Mouse (Mus musculus) lung, postnatal 0 days (tissue): ENCODE measurements around the gene Nup62. TPM values are rescaled to one million over a fixed set of nuclear protein-coding genes. Genes with fewer than 3 reads are reported as not detected.

Experiments used
- ATAC-seq: fragments of 200-750 bp; cut with Nextera tagmentation; 2 replicates; pipeline ENCODE4 v1.8.0; 2017; ENCODE audit warnings: moderate library complexity
- DNase-seq: peaks from one replicate; pipeline ENCODE4 v3.0.0-alpha.2; 2016; ENCODE audit warnings: low spot score
- H3K27ac ChIP-seq: fragments of 300-500 bp; sonication (generic); 2 replicates; pipeline ENCODE4 v1.5.1; 2014; ENCODE audit warnings: antibody characterized with exemption, mild to moderate bottlenecking, low read length, mixed read lengths
- H3K27me3 ChIP-seq: fragments of 300-500 bp; sonication (generic); replicated peaks from 2 replicates; pipeline ENCODE4 v1.6.1; 2014; ENCODE audit warnings: low read length, mixed read lengths; ENCODE audit not compliant: insufficient read depth
- H3K36me3 ChIP-seq: fragments of 300-500 bp; sonication (generic); 2 replicates; pipeline ENCODE4 v1.6.1; 2014; ENCODE audit warnings: low read length, mixed read lengths; ENCODE audit not compliant: insufficient read depth
- H3K4me1 ChIP-seq: fragments of 300-500 bp; sonication (generic); 2 replicates; pipeline ENCODE4 v1.6.1; 2014; ENCODE audit warnings: antibody characterized with exemption, low read depth, low read length, mixed read lengths; ENCODE audit not compliant: insufficient read depth
- H3K4me2 ChIP-seq: fragments of 300-500 bp; sonication (generic); replicated peaks from 2 replicates; pipeline ENCODE4 v1.6.1; 2014; ENCODE audit warnings: low read depth, mild to moderate bottlenecking, low read length, moderate library complexity, mixed read lengths
- H3K4me3 ChIP-seq: fragments of 300-500 bp; sonication (generic); 2 replicates; pipeline ENCODE4 v1.5.1; 2014; ENCODE audit warnings: low read depth, low read length
- H3K9ac ChIP-seq: fragments of 300-500 bp; sonication (generic); replicated peaks from 2 replicates; pipeline ENCODE4 v1.6.1; 2014; ENCODE audit warnings: low read depth, mild to moderate bottlenecking
- H3K9me3 ChIP-seq: fragments of 300-500 bp; sonication (generic); 2 replicates; pipeline ENCODE4 v1.6.1; 2016; ENCODE audit warnings: low read length, mixed read lengths
- CTCF ChIP-seq: IDR thresholded peaks from 2 replicates; pipeline ENCODE4 v1.5.1; 2016; ENCODE audit warnings: antibody characterized with exemption, mild to moderate bottlenecking
- EP300 ChIP-seq: IDR thresholded peaks from 2 replicates; pipeline ENCODE4 v1.6.1; 2016; ENCODE audit warnings: antibody characterized with exemption, mild to moderate bottlenecking, control low read depth
- WGBS: fragments of 180-500 bp; shearing (Covaris S2); extraction: QIAGEN DNeasy Blood & Tissue Kit; methylation state at CpG from one replicate; pipeline ENCODE4 v1.1.7; 2014; 5-methylcytosine and 5-hydroxymethylcytosine counted together
- polyA plus RNA-seq: library from polyadenylated mRNA; unstranded; fragments of >200 nt; fragmentation: Nextera tagmentation; extraction: Ambion mirVana; gene quantifications from 2 replicates; pipeline ENCODE4 v1.2.1, GENCODE M21; 2015

The Nup62 gene
- polyA plus RNA-seq, 1 experiment from 2014 or later, result 23.8 TPM

DNA sequence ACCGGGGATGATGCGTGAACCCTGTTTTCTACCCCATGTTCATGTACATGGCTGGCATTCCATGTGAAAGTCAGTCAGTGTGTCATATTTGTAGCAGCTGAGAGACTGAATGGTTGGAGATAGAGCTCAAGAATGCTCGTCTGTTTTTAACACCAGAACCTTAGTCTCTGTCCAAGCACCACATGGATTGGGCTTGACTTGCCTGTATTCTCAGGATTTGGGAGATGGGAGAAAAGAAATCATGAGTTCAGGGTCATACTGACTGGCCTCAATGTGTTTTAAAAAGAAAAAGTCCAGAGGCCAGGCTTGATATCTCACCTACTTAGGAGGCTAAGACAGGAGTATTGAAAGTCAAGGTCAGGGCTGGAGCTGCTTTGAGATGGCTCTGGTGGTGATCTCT lies 1.6 kb downstream of the Nup62 start:
- Histone ChIP-seq H3K27me3 (no peaks in the 10 kb centered on the region), H3K4me1 (peaks cover 18% of the 10 kb centered on the region; the same call in 1 of the 2 replicates), H3K9ac (peak overlapping the region; percentile 82), H3K27ac (peak overlapping the region; percentile 96; the same call in 1 of the 2 replicates), H3K9me3 (no peaks in the 10 kb centered on the region), H3K36me3 (no peaks in the 10 kb centered on the region), H3K4me2 (peak overlapping the region; percentile 82), H3K4me3 (peak overlapping the region; percentile 90)
- TF ChIP-seq CTCF (no peak), EP300 (no peak)
- DNase-seq (peak; percentile 4), ATAC-seq (no peak)
- 15% methylated on average over 3 of the region's 3 CpGs for WGBS

DNA sequence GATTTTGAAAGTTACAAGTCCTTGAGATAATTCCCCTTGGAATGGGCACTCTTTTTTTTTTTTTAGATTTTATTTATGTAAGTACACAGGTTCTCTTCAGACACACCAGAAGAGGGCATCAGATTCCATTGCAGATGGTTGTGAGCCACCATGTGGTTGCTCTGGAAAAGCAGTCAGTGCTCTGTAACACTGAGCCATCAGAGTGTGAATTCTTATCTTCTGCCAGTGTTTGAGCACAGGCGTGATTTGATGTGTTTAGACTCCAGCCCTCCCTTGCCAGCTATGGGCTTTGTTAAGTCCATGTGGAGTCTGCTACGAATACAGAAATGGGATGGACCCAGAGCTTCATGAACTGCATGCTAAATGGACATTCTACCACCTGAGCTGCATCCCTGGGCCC lies 2.3 kb downstream of the Nup62 start:
- Histone ChIP-seq H3K9me3 (no peaks in the 10 kb centered on the region), H3K4me3 (no peak overlapping the region), H3K4me2 (peak overlapping the region; percentile 82; the same call in 1 of the 2 replicates), H3K9ac (no peak overlapping the region), H3K4me1 (peaks cover 18% of the 10 kb centered on the region; the same call in 1 of the 2 replicates), H3K36me3 (no peaks in the 10 kb centered on the region), H3K27me3 (no peaks in the 10 kb centered on the region), H3K27ac (no peak overlapping the region)
- TF ChIP-seq CTCF (peak; percentile 62), EP300 (no peak)
- ATAC-seq (no peak), DNase-seq (peak; percentile 59)
- 24% methylated on average over 2 of the region's 2 CpGs for WGBS

DNA sequence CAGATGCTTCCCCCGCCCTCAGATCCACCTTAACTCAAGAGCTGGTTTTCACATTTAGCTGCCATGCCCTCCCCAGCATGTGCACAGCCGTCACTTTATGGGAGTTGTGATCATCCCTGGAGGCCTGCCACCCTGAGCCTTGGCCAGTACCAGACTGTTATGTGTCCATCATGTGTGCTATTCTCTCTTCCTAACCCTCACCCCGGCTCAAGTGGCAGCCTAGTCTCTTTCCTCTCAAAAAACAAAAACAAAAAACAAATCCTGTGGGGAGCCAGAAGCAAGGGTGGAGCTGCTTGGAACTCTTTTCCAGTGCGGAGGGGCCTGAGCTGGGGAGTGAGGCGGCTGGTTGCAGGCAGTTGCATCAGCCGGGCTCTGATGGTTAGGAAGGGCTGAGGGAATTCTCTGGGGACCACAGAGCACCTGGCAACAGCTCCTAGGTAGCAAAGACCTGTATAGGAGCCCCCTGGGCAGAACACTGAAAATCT lies 2.9 kb downstream of the Nup62 start:
- Histone ChIP-seq H3K4me3 (no peak overlapping the region; the same call in 1 of the 2 replicates), H3K4me2 (0 out of 2 replicates have a peak overlapping the region, but pooled peaks have one; percentile 17), H3K9me3 (no peaks in the 10 kb centered on the region), H3K4me1 (peaks cover 18% of the 10 kb centered on the region; the same call in 1 of the 2 replicates), H3K9ac (no peak overlapping the region), H3K36me3 (no peaks in the 10 kb centered on the region), H3K27ac (no peak overlapping the region; the same call in 1 of the 2 replicates), H3K27me3 (no peaks in the 10 kb centered on the region)
- ATAC-seq, result no peak
- WGBS, result 35% methylated on average over 6 of the region's 6 CpGs
- TF ChIP-seq CTCF (no peak), EP300 (no peak)
- DNase-seq, result no peak

DNA sequence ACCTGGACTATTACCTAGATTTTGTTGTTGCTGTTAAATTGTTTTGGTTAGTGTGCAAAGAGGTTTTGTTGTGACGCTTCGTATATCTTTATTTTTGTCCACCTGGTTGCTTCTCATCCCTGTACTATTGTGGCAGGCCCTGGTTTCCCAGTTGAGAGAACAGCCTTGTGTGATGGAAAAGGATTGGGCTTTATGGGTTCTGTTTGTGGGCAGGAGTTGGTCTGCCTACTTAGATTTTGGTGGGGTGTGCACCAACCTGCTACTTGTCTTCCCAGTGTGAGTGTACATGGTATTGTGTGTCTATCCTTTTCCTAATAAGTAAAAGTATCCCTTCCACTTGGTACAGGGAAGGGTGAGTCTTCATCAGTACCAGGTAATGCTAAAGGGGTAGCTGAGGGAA lies 3.5 kb downstream of the Nup62 start:
- H3K36me3 ChIP-seq, result no peaks in the 10 kb centered on the region
- no peak for ATAC-seq
- peaks cover 18% of the 10 kb centered on the region; the same call in 1 of the 2 replicates for H3K4me1 ChIP-seq
- H3K9ac ChIP-seq, result no peak overlapping the region; the same call in 1 of the 2 replicates
- no peak for DNase-seq
- no peaks in the 10 kb centered on the region for H3K27me3 ChIP-seq
- H3K9me3 ChIP-seq, result no peaks in the 10 kb centered on the region
- TF ChIP-seq CTCF (no peak), EP300 (no peak)
- WGBS, result 87% methylated on average over 2 of the region's 2 CpGs
- no peak overlapping the region; the same call in 1 of the 2 replicates for H3K27ac ChIP-seq
- H3K4me2 ChIP-seq, result no peak overlapping the region
- H3K4me3 ChIP-seq, result no peak overlapping the region

DNA sequence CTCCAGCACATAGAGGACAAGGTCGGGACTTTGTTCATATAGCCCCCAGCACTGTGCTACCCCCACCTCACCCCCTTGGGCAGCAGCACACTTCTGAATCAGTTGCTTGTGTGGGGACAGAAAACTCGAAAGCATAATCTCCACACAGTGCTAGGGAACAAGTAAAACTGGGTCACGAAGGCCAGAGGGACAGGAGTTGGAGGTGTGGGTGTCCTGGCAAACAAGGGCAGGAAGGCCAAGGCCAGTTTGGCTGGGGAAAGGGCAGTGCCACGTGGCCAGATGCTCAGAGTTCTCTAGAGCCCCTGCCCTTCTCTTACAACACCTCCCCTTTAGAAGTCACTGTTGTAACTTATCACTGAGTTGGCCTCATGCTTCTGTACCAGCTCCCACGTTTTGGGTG lies 4.0 kb downstream of the Nup62 start:
- H3K4me1 ChIP-seq, result peaks cover 18% of the 10 kb centered on the region; the same call in 1 of the 2 replicates
- no peaks in the 10 kb centered on the region for H3K36me3 ChIP-seq
- TF ChIP-seq EP300 (no peak), CTCF (no peak)
- no peak overlapping the region for H3K9ac ChIP-seq
- no peak overlapping the region for H3K4me3 ChIP-seq
- no peak overlapping the region for H3K27ac ChIP-seq
- no peak overlapping the region for H3K4me2 ChIP-seq
- no peaks in the 10 kb centered on the region for H3K27me3 ChIP-seq
- no peaks in the 10 kb centered on the region for H3K9me3 ChIP-seq
- no peak for DNase-seq
- WGBS, result 46% methylated on average over 4 of the region's 5 CpGs
- ATAC-seq, result no peak

DNA sequence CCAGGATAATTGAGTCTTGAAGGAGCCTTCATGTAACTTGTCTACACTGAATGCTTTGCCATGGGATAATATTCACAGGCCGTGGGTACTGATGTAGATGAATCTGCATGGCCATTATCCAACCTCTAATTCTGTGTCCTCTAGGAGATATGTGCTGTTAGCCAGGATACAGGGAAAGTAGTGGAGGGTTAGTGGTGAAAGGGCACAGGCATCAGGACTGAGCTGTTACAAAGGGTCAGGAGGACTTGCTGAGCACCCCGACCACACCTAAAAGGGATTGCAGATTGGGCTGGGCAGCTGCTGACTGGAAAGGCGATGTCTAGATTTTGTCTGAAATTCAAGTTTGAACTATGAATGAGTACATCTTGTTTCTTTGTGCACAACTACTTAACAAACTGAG lies 4.6 kb downstream of the Nup62 start:
- Histone ChIP-seq H3K4me2 (no peak overlapping the region), H3K27ac (no peak overlapping the region), H3K9ac (no peak overlapping the region), H3K4me3 (no peak overlapping the region), H3K4me1 (peaks cover 18% of the 10 kb centered on the region; the same call in 1 of the 2 replicates), H3K27me3 (no peaks in the 10 kb centered on the region), H3K9me3 (no peaks in the 10 kb centered on the region), H3K36me3 (no peaks in the 10 kb centered on the region)
- no peak for ATAC-seq
- no peak for TF ChIP-seq EP300
- TF ChIP-seq CTCF, result no peak
- no peak for DNase-seq
- WGBS, result 70% methylated on average over 3 of the region's 3 CpGs
